Mouse (Mus musculus) lung, embryonic 15.5 days (tissue): ENCODE results near the gene B4galnt1. TPM values are rescaled to one million over a fixed set of nuclear protein-coding genes. Genes with fewer than 3 reads are reported as not detected.
A peak's percentile ranks its signal among the peaks of the same experiment; 100 is the strongest.

Source experiments
- ATAC-seq: fragments of 200-750 bp; cut with Nextera tagmentation; 2 replicates; pipeline ENCODE4 v1.8.0; 2017; ENCODE audit warnings: moderate number of reproducible peaks, borderline replicate concordance; ENCODE audit not compliant: low FRiP score, low TSS enrichment; ENCODE audit errors: extremely low read depth
- H3K27ac ChIP-seq: fragments of 300-500 bp; sonication (generic); 2 replicates; pipeline ENCODE4 v1.5.1; 2015; ENCODE audit warnings: moderate library complexity, mild to moderate bottlenecking, inconsistent platforms
- H3K27me3 ChIP-seq: fragments of 300-500 bp; sonication (generic); 2 replicates; pipeline ENCODE4 v1.6.1; 2015; ENCODE audit warnings: inconsistent platforms
- H3K36me3 ChIP-seq: fragments of 300-500 bp; sonication (generic); 2 replicates; pipeline ENCODE4 v1.6.1; 2015; ENCODE audit warnings: inconsistent platforms
- H3K4me1 ChIP-seq: fragments of 300-500 bp; sonication (generic); 2 replicates; pipeline ENCODE4 v1.6.1; 2015; ENCODE audit warnings: inconsistent platforms
- H3K4me2 ChIP-seq: fragments of 300-500 bp; sonication (generic); 2 replicates; pipeline ENCODE4 v1.6.1; 2015; ENCODE audit warnings: inconsistent platforms, mild to moderate bottlenecking, moderate library complexity
- H3K4me3 ChIP-seq: fragments of 300-500 bp; sonication (generic); 2 replicates; pipeline ENCODE4 v1.5.1; 2015; ENCODE audit warnings: mild to moderate bottlenecking, inconsistent platforms
- H3K9ac ChIP-seq: fragments of 300-500 bp; sonication (generic); 2 replicates; pipeline ENCODE4 v1.6.1; 2015; ENCODE audit warnings: inconsistent platforms
- H3K9me3 ChIP-seq: fragments of 300-500 bp; sonication (generic); 2 replicates; pipeline ENCODE4 v1.6.1; 2016; ENCODE audit warnings: inconsistent platforms
- WGBS: fragments of 180-500 bp; shearing (Covaris S2); methylation state at CpG from one replicate; pipeline ENCODE4 v1.1.7; 2015; 5-methylcytosine and 5-hydroxymethylcytosine counted together
- polyA plus RNA-seq: library from polyadenylated mRNA; unstranded; fragments of >200 nt; fragmentation: Nextera tagmentation; extraction: Ambion mirVana; gene quantifications from 2 replicates; pipeline ENCODE4 v1.2.1, GENCODE M21; 2015

B4galnt1 gene
- polyA plus RNA-seq, 1 experiment from 2014 or later, result 3.6 TPM

DNA sequence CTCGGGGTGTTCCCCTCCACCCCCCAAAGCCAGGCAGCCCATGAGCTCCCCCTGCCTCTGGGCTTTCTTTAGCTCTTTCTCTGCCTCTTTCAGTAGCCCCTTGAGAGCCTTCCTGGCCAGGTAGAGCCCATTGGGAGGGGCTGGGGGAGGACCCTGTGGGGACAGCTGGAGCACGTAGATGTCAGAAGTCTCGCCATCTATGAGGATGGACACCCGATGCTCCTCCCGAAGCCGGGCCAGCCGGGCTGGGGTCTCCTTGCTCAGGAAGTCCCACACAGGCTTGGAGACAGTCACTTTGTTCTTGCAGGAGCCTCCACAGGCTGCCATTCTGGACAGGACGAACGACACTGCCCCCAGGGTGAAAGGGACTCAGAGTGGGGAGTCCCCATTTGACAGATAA, 28.0 kb downstream of the B4galnt1 start:
- WGBS, result 80% methylated on average over 9 of the region's 9 CpGs
- peaks cover 5% of the 10 kb centered on the region; the same call in 1 of the 2 replicates for H3K36me3 ChIP-seq
- H3K27ac ChIP-seq, result no peak overlapping the region
- 0 out of 2 replicates have a peak, but pooled peaks cover 3% of the 10 kb centered on the region for H3K27me3 ChIP-seq
- no peak for ATAC-seq
- no peak overlapping the region for H3K4me3 ChIP-seq
- peaks cover 52% of the 10 kb centered on the region for H3K4me1 ChIP-seq
- no peak overlapping the region for H3K4me2 ChIP-seq
- no peak overlapping the region for H3K9ac ChIP-seq
- H3K9me3 ChIP-seq, result no peaks in the 10 kb centered on the region

DNA sequence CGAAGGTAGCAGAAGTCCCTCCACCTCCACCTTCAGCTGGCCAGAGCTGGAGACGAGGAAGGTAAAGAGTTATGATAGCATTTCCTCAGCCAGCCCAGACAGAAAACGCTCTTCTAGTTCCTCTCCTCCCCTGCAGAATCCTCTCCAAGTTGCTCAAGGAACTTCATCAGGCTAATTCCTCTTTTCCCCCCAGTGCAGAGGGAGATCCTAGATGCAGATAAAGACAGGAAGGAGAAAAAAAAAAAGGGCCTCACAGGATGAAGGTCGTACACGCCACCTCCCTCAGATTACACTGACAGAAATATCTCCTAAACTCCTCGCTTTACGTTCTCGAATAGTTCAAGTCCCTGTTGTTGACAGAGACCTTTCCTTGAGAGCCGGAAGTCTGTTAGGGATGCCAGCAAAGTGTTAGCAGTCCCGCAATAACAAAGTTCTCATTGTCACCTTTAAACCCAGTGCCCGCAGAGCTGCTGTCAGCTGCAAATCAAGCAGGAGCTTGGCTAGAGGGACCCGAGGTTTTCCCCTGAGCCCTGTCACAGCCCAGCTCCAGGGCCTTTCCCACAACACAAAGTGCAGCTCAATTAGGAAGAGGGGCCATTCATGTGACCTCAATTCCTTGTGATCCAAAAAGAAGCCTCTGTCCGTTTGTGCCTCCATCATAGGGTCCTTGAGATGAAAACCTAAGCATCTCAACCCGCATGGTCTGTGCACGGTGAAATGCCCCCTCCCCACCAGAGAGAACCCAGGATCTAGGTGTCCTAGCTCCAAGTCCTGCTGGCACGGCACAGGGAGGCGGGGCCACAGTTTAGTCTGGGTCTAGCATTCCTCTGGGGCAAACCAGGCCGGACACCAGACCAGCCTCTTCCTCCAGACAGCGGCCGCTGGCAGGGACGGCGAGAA, 29.7 kb downstream of the B4galnt1 start:
- WGBS, result 5% methylated on average over 22 of the region's 22 CpGs
- Histone ChIP-seq H3K27me3 (no peaks in the 10 kb centered on the region), H3K36me3 (peaks cover 11% of the 10 kb centered on the region; the same call in 1 of the 2 replicates), H3K9ac (peak overlapping the region; percentile 88), H3K4me1 (peaks cover 42% of the 10 kb centered on the region), H3K27ac (peak overlapping the region; percentile 94), H3K4me2 (peak overlapping the region; percentile 93), H3K9me3 (no peaks in the 10 kb centered on the region), H3K4me3 (peak overlapping the region; percentile 90)
- ATAC-seq, result peak; percentile 30; the same call in 1 of the 2 replicates

- H3K27ac ChIP-seq, result peak within 1 kb of the TSS; percentile 94
- no peaks in the 10 kb centered on the region for H3K9me3 ChIP-seq
- peaks cover 15% of the 10 kb centered on the region; the same call in 1 of the 2 replicates for H3K36me3 ChIP-seq
- peaks cover 33% of the 10 kb centered on the region for H3K4me1 ChIP-seq
- H3K27me3 ChIP-seq, result no peaks in the 10 kb centered on the region
- peak; percentile 53 for ATAC-seq
- under 1% methylated on average over 39 of the region's 47 CpGs for WGBS
- peak within 1 kb of the TSS; percentile 93 for H3K4me2 ChIP-seq
- peak within 1 kb of the TSS; percentile 90 for H3K4me3 ChIP-seq
- H3K9ac ChIP-seq, result peak within 1 kb of the TSS; percentile 88
Observed at GRCm38 (mm10) chr10:127195328-127196129, 30.5 kb downstream of the B4galnt1 start, which contains the start of gene Dtx3. TSS of gene Dtx3 (minus strand) at chr10:127195728.

- Histone ChIP-seq H3K4me3 (peak overlapping the region; percentile 90), H3K9ac (peak overlapping the region; percentile 88), H3K36me3 (peaks cover 15% of the 10 kb centered on the region; the same call in 1 of the 2 replicates), H3K9me3 (no peaks in the 10 kb centered on the region), H3K27me3 (no peaks in the 10 kb centered on the region), H3K4me1 (peaks cover 25% of the 10 kb centered on the region), H3K27ac (peak overlapping the region; percentile 94), H3K4me2 (peak overlapping the region; percentile 93)
- 5% methylated on average over 5 of the region's 5 CpGs for WGBS
- peak; percentile 77 for ATAC-seq
Observed at GRCm38 (mm10) chr10:127196392-127196791, 31.4 kb downstream of the B4galnt1 start.

- Histone ChIP-seq H3K4me3 (no peak overlapping the region), H3K4me2 (no peak overlapping the region), H3K9me3 (no peaks in the 10 kb centered on the region), H3K27ac (no peak overlapping the region), H3K36me3 (peaks cover 16% of the 10 kb centered on the region; the same call in 1 of the 2 replicates), H3K4me1 (peaks cover 23% of the 10 kb centered on the region), H3K9ac (no peak overlapping the region), H3K27me3 (no peaks in the 10 kb centered on the region)
- ATAC-seq, result no peak
- 83% methylated on average over 8 of the region's 8 CpGs for WGBS
Observed at GRCm38 (mm10) chr10:127197104-127197503, 32.1 kb downstream of the B4galnt1 start.

DNA sequence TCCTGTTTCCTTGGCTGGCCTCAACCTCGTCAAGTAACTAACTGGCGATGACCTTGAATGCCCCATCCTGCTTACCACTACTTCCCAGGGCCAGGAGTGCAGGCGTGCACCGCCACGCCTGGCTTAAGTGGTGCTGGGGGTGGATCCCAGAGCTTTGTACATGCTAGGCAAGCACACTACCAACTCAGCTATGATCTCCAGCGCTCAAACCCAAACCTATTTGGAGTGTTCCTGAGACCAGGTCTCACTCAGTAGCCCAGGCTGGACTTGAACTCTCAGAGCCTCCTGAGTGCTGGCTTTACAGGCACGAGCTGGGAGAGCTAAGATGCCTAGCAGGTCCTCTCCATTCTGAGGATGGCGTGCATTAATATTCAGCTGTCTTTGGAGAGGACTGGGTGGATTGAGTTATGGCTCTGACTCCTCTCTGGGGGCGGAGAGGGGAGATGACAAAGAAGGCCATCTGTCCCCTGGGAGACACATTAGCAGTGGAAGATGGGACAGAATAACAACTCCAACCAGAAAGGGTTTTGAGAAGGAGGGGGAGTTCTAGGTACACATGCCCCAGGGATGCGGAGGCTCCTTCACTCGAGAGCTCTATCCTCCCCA, 32.6 kb downstream of the B4galnt1 start:
- no peak overlapping the region for H3K9ac ChIP-seq
- H3K4me3 ChIP-seq, result no peak overlapping the region
- no peak overlapping the region for H3K4me2 ChIP-seq
- 82% methylated on average over 11 of the region's 11 CpGs for WGBS
- H3K36me3 ChIP-seq, result peaks cover 19% of the 10 kb centered on the region
- H3K4me1 ChIP-seq, result peaks cover 23% of the 10 kb centered on the region
- H3K9me3 ChIP-seq, result no peaks in the 10 kb centered on the region
- no peaks in the 10 kb centered on the region for H3K27me3 ChIP-seq
- no peak overlapping the region for H3K27ac ChIP-seq
- ATAC-seq, result no peak

DNA sequence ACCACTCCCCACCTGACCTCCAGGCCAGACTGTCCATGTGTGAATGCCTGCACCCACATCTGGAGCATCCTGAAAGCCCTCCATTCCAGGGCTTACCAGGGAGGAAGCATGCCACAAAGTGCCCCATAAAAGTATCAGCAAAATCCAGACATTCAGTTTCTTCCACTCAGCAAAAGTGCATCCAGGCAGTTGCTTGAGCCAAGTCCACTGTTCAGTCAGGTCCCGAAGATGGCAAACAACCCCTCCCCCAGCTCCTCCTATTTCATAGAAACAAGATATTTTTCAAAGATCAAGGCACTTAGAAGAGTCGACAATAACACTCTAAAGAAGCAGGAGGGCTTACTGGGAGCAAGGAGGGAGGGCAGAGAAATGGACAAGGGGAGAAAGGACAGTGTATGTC, 33.5 kb downstream of the B4galnt1 start:
- H3K27ac ChIP-seq, result no peak overlapping the region
- no peak overlapping the region for H3K9ac ChIP-seq
- H3K9me3 ChIP-seq, result no peaks in the 10 kb centered on the region
- H3K36me3 ChIP-seq, result peaks cover 28% of the 10 kb centered on the region
- ATAC-seq, result no peak
- H3K27me3 ChIP-seq, result no peaks in the 10 kb centered on the region
- peaks cover 23% of the 10 kb centered on the region for H3K4me1 ChIP-seq
- no peak overlapping the region for H3K4me3 ChIP-seq
- WGBS, result 38% methylated on average over 2 of the region's 2 CpGs
- no peak overlapping the region for H3K4me2 ChIP-seq

GRCm38 (mm10) chr10:127199068-127199467, 34.0 kb downstream of the B4galnt1 start:
- Histone ChIP-seq H3K27ac (no peak overlapping the region), H3K9ac (no peak overlapping the region), H3K4me3 (no peak overlapping the region), H3K36me3 (peaks cover 30% of the 10 kb centered on the region), H3K4me2 (no peak overlapping the region), H3K27me3 (no peaks in the 10 kb centered on the region), H3K4me1 (peaks cover 23% of the 10 kb centered on the region), H3K9me3 (no peaks in the 10 kb centered on the region)
- 67% methylated on average over 5 of the region's 5 CpGs for WGBS
- no peak for ATAC-seq

DNA sequence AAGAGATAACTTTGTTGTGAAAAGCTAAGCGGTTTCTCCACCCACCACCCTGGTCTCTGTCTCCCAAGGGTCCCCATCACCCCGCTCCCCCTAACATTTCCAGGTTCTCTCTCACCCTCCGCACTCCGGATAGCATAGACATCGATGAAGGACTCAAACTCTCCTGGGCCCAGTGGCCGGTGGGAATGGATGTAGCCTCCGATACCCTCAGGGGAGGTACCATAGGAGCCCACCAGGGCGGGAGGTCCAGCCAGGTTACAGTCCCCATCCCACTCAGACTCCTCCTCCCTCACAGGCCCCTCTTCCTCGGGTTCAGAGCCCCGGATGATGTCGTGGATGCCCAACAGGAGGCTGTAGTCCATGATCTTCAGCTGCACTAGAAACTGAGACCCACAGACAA, 34.4 kb downstream of the B4galnt1 start:
- Histone ChIP-seq H3K9me3 (no peaks in the 10 kb centered on the region), H3K27ac (no peak overlapping the region), H3K36me3 (peaks cover 31% of the 10 kb centered on the region), H3K27me3 (no peaks in the 10 kb centered on the region), H3K4me2 (no peak overlapping the region), H3K4me3 (no peak overlapping the region), H3K9ac (no peak overlapping the region), H3K4me1 (peaks cover 19% of the 10 kb centered on the region)
- no peak for ATAC-seq
- 83% methylated on average over 11 of the region's 11 CpGs for WGBS

- no peak overlapping the region for H3K4me2 ChIP-seq
- H3K4me1 ChIP-seq, result peaks cover 18% of the 10 kb centered on the region
- H3K27me3 ChIP-seq, result no peaks in the 10 kb centered on the region
- WGBS, result 69% methylated on average over 8 of the region's 8 CpGs
- H3K9ac ChIP-seq, result no peak overlapping the region
- no peak for ATAC-seq
- H3K27ac ChIP-seq, result no peak overlapping the region
- H3K4me3 ChIP-seq, result no peak overlapping the region
- no peaks in the 10 kb centered on the region for H3K9me3 ChIP-seq
- peaks cover 33% of the 10 kb centered on the region for H3K36me3 ChIP-seq
Observed at GRCm38 (mm10) chr10:127200279-127200678, 35.3 kb downstream of the B4galnt1 start.

DNA sequence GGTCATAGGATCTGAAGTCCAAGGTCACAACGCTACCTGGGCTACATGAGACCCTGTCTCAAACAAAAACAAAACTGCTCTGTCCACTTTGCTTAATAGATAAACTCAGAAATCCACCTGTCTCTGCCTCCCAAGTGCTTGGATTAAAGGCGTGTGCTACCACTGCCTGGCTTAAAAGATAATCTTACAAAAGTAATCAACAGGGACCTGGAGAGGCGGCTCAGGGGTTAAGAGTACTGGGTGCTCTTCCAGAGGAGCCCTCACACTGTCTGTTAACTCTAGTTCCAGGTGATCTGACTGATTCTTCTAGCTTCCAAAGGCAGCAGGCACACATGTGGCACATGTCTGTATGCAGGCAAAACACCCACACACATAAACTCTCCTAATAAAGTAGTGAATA, 38.1 kb downstream of the B4galnt1 start:
- Histone ChIP-seq H3K4me3 (no peak overlapping the region), H3K27ac (no peak overlapping the region), H3K4me1 (peaks cover 16% of the 10 kb centered on the region), H3K36me3 (peaks cover 41% of the 10 kb centered on the region), H3K27me3 (no peaks in the 10 kb centered on the region), H3K4me2 (no peak overlapping the region), H3K9me3 (no peaks in the 10 kb centered on the region), H3K9ac (no peak overlapping the region)
- 89% methylated on average over 3 of the region's 3 CpGs for WGBS
- no peak for ATAC-seq
